Mouse (Mus musculus) heart, adult 9 months (tissue): Measurements from ENCODE around the gene Pmepa1.
A peak's percentile ranks its signal among the peaks of the same experiment; 100 is the strongest.

Experiments
- DNase-seq, 2 experiments: peaks; one replicate each; pipeline ENCODE4 v3.0.0; 2022; ENCODE audit warnings: low spot score in 2 of 2

Pmepa1 gene

DNA sequence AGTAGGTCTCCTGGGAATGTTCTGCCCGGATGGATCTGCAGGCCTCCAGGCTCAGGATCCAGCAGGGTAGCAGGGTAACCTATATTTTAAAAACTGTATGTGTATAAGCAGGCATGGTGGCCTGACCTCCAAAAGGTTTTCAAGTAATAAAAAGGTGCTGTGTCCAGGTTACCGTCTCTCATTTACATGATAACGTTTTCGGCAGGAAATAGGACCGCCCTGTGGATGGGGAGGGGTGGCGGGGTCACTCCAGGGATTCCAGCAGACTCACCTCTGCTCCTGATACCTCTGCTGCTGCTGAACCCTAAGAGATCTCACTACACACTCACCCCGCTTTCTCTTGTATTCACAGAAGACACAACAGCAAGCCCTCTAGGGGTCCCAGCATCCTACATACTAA lies 50.4 kb downstream of the Pmepa1 start:
- DNase-seq, result no peak

DNA sequence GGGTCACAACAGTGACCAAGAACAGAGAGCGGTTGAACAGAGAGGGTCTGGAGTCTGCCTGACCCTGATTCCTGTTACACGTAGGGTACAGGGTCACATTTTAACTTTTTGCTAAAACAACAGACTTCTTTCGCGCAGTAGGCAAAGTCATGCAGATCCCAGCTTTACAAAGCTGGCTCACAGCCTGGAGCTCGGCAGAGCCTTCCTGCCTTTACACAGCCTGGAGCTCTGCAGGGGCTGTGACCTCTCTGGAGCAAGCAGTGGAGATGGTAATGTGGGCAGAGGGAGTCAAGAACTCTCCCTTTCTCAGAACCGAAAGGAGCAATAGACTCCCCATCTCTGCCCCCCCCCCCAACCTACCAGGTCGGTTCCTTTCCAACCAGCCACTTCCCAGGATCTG lies 51.5 kb downstream of the Pmepa1 start:
- no peak for DNase-seq

DNA sequence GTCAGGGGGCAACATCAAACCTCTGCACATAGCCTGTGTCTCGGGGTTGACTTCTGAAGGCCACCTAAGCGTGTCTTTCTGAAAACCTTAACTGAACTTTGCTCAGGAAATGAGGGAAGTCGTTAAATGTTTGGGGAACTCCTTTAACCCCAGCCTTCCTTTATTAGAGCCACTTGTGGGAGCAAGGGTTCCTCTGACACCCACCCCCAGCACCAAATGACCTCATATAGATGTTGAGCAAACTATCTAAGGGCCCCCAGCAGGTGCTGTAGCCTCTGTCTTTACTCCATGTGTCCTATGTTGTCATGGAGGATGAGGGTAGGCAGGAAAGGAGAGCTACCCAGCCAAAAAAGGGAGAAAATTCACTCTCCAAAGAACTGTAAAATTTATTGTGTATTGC lies 52.2 kb downstream of the Pmepa1 start:
- no peak for DNase-seq

GRCm38 (mm10) chr2:173223496-173223895 lies 52.8 kb downstream of the Pmepa1 start:
- no peak for DNase-seq

DNA sequence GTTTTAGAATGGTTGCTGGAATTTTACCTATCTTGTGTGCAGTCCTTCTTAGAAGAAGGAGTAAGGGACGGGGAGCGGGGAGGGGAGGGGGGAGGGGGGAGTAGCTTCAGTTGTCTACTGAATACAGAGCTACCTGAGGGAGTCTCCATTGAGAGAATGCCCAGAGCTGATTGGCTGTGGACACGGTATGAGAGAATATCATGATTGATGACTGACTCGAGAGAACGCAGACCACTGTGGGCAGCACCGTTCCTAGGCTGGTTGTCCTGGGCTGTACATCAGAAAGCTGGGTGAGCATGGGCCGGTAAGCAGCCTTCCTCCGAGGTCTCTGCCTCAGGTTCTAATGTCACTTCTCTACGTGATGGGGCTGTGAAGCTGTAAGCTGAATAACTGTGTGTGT lies 55.6 kb downstream of the Pmepa1 start:
- DNase-seq, result no peak

- DNase-seq, result peak; percentile 66 to 75
These were observed 56.9 kb downstream of the Pmepa1 start for GRCm38 (mm10) chr2:173219256-173219954.

DNA sequence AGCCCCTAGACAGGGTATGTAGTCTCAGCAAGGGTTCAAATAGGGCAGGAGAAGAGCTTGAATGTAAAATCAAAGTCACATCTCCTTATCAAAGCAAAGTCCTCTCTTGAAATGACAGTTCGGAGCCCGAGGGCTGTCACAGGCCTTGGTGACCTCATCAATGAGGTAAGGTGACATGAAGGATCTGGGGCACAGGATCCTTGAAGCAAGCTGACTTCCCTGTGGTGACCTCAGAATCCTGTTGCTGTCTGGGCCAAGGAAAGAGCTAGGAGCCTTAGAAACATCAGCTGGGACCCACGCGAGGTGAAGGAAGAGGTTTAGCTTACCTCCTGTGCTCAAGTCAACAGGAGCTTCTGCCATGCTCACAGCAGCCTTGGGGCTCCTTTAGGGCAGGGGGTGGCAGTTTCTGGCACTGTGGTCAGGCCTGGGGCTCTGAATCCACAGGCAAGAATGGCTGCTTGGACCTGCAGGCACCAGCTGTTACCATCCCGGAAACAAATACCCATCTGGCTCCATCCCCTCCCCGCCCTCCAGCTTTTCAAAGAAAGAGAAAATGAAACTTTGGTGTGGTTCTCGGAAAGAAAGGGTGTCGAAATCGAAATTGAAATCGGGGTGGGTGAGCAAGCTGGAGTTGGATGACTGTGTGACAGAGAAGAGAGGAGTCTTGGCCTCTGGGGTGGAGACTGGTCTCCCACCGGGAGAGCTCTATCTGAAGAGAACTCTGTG lies 57.8 kb downstream of the Pmepa1 start, which contains the start of gene Zbp1:
TSS of gene Zbp1 (minus strand) at position 508 of the 726 bp plus-strand sequence.
- DNase-seq, result peak; percentile 46 to 61

GRCm38 (mm10) chr2:173217763-173218258 lies 58.5 kb downstream of the Pmepa1 start:
- DNase-seq, result no peak

GRCm38 (mm10) chr2:173217246-173217645 lies 59.1 kb downstream of the Pmepa1 start:
- DNase-seq, result no peak

- DNase-seq, result no peak
These were observed 59.5 kb downstream of the Pmepa1 start for GRCm38 (mm10) chr2:173216840-173217239.

DNA sequence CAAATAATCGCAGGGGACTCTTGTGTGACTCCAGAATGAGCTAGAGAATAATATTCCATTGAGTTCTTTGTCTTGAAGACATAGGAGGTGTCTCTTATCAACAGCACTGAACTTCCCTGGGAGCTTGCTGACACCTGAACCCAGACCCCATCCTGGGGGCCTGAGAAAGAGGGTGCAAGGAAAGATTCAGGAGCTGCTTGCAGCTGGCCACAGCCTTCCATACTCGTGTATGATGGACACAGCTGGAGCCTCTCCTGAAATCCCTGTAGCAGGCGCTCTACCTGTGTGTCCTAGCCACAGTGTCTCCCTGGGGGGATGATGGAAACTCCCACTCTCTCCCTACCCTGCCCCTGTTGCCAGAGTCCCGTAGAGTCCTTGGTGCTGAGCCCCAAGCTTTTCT lies 64.1 kb downstream of the Pmepa1 start:
- no peak for DNase-seq

GRCm38 (mm10) chr2:173209091-173209815 lies 67.1 kb downstream of the Pmepa1 start:
- DNase-seq, result no peak

- no peak for DNase-seq
These were observed 69.3 kb downstream of the Pmepa1 start for GRCm38 (mm10) chr2:173207051-173207450.

DNA sequence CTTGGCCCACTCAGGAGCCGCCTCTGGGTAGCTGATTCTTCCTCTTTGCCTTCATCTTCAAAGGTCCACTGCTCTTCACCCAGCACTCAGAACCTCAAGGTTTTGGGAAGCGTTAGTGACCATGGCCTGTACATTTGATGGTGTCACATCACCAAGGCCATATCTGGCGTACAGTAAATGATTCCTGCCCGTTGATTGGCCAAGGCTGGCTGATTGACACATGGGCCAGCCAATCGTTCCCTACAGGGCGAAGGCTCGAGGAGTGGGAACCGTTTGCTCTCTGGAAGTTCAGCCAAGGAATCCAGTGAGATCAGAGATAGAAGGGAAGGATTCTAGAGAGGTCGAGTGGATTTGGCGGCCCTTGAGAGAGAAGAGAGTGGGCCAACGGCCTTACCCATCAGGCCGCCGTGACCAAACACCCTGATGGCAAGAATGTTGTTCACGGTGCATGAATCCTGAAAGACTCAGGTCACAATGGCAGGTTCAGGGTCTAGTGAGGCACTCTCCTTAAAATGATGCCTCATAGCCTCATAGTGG lies 70.7 kb downstream of the Pmepa1 start:
- no peak for DNase-seq

- DNase-seq, result no peak
These were observed 71.7 kb downstream of the Pmepa1 start for GRCm38 (mm10) chr2:173204671-173205070.

GRCm38 (mm10) chr2:173203726-173204125 lies 72.6 kb downstream of the Pmepa1 start:
- DNase-seq, result no peak

GRCm38 (mm10) chr2:173202924-173203689 lies 73.2 kb downstream of the Pmepa1 start:
- no peak for DNase-seq

GRCm38 (mm10) chr2:173194796-173195195 lies 81.5 kb downstream of the Pmepa1 start:
- DNase-seq, result no peak

GRCm38 (mm10) chr2:173187182-173187855 lies 89.0 kb downstream of the Pmepa1 start:
- DNase-seq, result no peak

GRCm38 (mm10) chr2:173186047-173186943 lies 90.0 kb downstream of the Pmepa1 start:
- DNase-seq, result peak; percentile 45 to 80
